In genomic region chr1:191185761-191186385, GRCm38 (mm10) we compare ENCODE assay signal across 9 mouse cellular contexts. TPM values are rescaled to one million over a fixed set of nuclear protein-coding genes. Genes with fewer than 3 reads are reported as not detected.
A peak's percentile ranks its signal among the peaks of the same experiment; 100 is the strongest.
DNase-seq lines count a peak whose midpoint lies in the region; ATAC-seq lines count a peak whose summit lies in the region.
"Had no signal": no experiment of that assay in that cellular context is flagged by ENCODE, and none has a peak within 500 bp of the region (broad histone marks: within the 10 kb centered on the region; RNA-seq: fewer than 3 reads in every experiment).

No protein-coding gene starts in this region.

- peak overlapping the region; percentile 18; the same call in 1 of the 2 replicates for H3K9ac ChIP-seq in kidney, embryonic 15.5 days

- H3K4me3 ChIP-seq in megakaryocyte, embryonic 14.5 days (replicated peaks) = peak overlapping the region; percentile 94
- peak overlapping the region; percentile 61 for H3K4me3 ChIP-seq in kidney, embryonic 15.5 days (replicated peaks)

- no peak overlapping the region for H3K27ac ChIP-seq in kidney, embryonic 15.5 days

- H3K4me2 ChIP-seq in kidney, embryonic 15.5 days = peak overlapping the region; percentile 99

- H3K27me3 ChIP-seq in megakaryocyte, embryonic 14.5 days (replicated peaks) = peaks cover 98% of the 10 kb centered on the region
- peaks cover 81% of the 10 kb centered on the region for H3K27me3 ChIP-seq in kidney, embryonic 15.5 days
- H3K27me3 ChIP-seq: Patski had no signal

- H3K4me1 ChIP-seq in megakaryocyte, embryonic 14.5 days = peaks cover 61% of the 10 kb centered on the region
- H3K4me1 ChIP-seq in kidney, embryonic 15.5 days = peaks cover 57% of the 10 kb centered on the region

- ATAC-seq in megakaryocyte, adult 5-6 weeks (ENCODE audit: poor library complexity, severe bottlenecking) = no peak
- no peak for ATAC-seq in kidney, embryonic 15.5 days (replicated peaks; ENCODE audit: low FRiP score)
- no peak for ATAC-seq in monocyte, adult 5-6 weeks (replicated peaks; ENCODE audit: insufficient number of reproducible peaks, low FRiP score, low TSS enrichment, poor library complexity, severe bottlenecking)
- ATAC-seq: Patski had no signal

- WGBS in kidney, embryonic 15.5 days = 1% methylated on average over 16 of the region's 16 CpGs

- peak; percentile 49 for DNase-seq in heart, adult 8-10 months (ENCODE audit: low spot score)
- peak; percentile 24 for DNase-seq in mesoderm, embryonic 11.5 days (ENCODE audit: low read depth, low spot score)
- DNase-seq in layer of hippocampus, adult 9-11 months = no peak
- DNase-seq in ovary, postnatal 14 days (ENCODE audit: low spot score) = no peak

- no peaks in the 10 kb centered on the region for H3K9me3 ChIP-seq in megakaryocyte, embryonic 14.5 days
- no peaks in the 10 kb centered on the region for H3K9me3 ChIP-seq in kidney, embryonic 15.5 days (replicated peaks)

- no peaks in the 10 kb centered on the region for H3K36me3 ChIP-seq in megakaryocyte, embryonic 14.5 days (replicated peaks; ENCODE audit: low read length)
- no peaks in the 10 kb centered on the region for H3K36me3 ChIP-seq in kidney, embryonic 15.5 days

RNA-seq across cellular contexts. Expression of gene Fam71a, which starts 21.3 kb away (rescaled TPM):
- polyA plus RNA-seq in megakaryocyte, embryonic 14.5 days (2012; ENCODE audit: insufficient read depth, low replicate concordance) = not detected in 2 replicates
- 0.14 and 0.49 TPM in 2 replicates for total RNA-seq in megakaryocyte, adult 5-6 weeks (2015)
- 0.24 TPM in 1 of 2 replicates, not detected in the other for total RNA-seq in megakaryocyte, adult 5-6 weeks (2017)
- total RNA-seq in heart, adult 8-10 months (2022) = not detected
- polyA plus RNA-seq in kidney, embryonic 15.5 days (2015; fragmentation: Nextera tagmentation; extraction: Ambion mirVana) = not detected in 2 replicates
- 0.21 to 3.1 TPM (median 1.3 TPM) in 3 replicates for total RNA-seq in monocyte, adult 5-6 weeks (2017)

RNA-seq across cellular contexts. Expression of gene Atf3, which starts 32.0 kb away (rescaled TPM):
- 3.4 and 9.5 TPM in 2 replicates for polyA plus RNA-seq in megakaryocyte, embryonic 14.5 days (2012; ENCODE audit: insufficient read depth, low replicate concordance)
- total RNA-seq in megakaryocyte, adult 5-6 weeks (2015) = 15.5 and 38.2 TPM in 2 replicates
- 19.3 and 57.2 TPM in 2 replicates for total RNA-seq in megakaryocyte, adult 5-6 weeks (2017)
- 10 to 100 TPM in 1 of 4 experiments, 1 to 10 TPM in 3; 3.0 to 10.3 (median 4.2) TPM for total RNA-seq in heart, adult 8-10 months (2022)
- 4.2 and 4.3 TPM in 2 replicates for polyA plus RNA-seq in kidney, embryonic 15.5 days (2015; fragmentation: Nextera tagmentation; extraction: Ambion mirVana)
- total RNA-seq in monocyte, adult 5-6 weeks (2017) = 225 to 427 TPM (median 242 TPM) in 3 replicates

Comparison
In these comparisons a context has a peak if more than half of its experiments do, and no peak if none do; other contexts are left out.
1. DNase-seq: peak in heart, adult 8-10 months (single experiment) and mesoderm, embryonic 11.5 days (single experiment); none in layer of hippocampus, adult 9-11 months (single experiment) and ovary, postnatal 14 days (single experiment).